ENCODE assay signal across 22 mouse cellular contexts in the genomic region with DNA sequence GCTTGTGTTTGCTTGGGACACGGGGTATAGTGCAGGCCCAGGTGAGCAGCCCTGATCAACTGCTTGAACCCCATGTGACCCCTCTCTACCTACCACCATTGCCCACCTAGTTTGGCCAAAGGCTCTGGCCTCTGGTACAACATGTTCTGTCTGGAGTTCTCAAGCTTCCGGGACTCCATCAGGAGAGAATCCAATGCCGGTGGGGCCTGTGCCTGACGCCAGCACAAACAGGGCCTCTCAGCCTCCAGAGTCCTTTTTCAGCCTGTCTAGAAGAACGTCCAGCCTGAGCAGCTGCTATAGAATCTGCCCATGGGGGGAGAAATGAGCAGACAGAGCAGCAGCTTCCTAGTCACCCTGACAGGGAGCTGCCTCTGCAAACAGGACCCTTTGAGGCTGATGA. TPM values are rescaled to one million over a fixed set of nuclear protein-coding genes. Genes with fewer than 3 reads are reported as not detected.
DNase-seq lines count a peak whose midpoint lies in the region; ATAC-seq lines count a peak whose summit lies in the region.
"Had no signal": no experiment of that assay in that cellular context is flagged by ENCODE, and none has a peak within 500 bp of the region (broad histone marks: within the 10 kb centered on the region; RNA-seq: fewer than 3 reads in every experiment).

No protein-coding gene starts in this region.

- H3K9ac ChIP-seq in heart, embryonic 13.5 days = 0 out of 2 replicates have a peak overlapping the region, but pooled peaks have one; percentile 24
- no peak overlapping the region for H3K9ac ChIP-seq in intestine, embryonic 14.5 days (ENCODE audit: low read length)
- no peak overlapping the region for H3K9ac ChIP-seq in stomach, embryonic 14.5 days (replicated peaks; ENCODE audit: low read depth, low read length)
- H3K9ac ChIP-seq: embryonic facial prominence, embryonic 12.5 days; forebrain, postnatal 0 days; hindbrain, embryonic 15.5 days; liver, embryonic 13.5 days had no signal

- H3K36me3 ChIP-seq in heart, embryonic 13.5 days = no peaks in the 10 kb centered on the region
- no peaks in the 10 kb centered on the region for H3K36me3 ChIP-seq in embryonic facial prominence, embryonic 10.5 days (replicated peaks)
- H3K36me3 ChIP-seq in intestine, embryonic 14.5 days (ENCODE audit: control insufficient read depth, insufficient read depth, low read length) = no peaks in the 10 kb centered on the region
- no peaks in the 10 kb centered on the region for H3K36me3 ChIP-seq in stomach, embryonic 14.5 days (ENCODE audit: control insufficient read depth, insufficient read depth, low read length)
- H3K36me3 ChIP-seq: embryonic facial prominence, embryonic 12.5 days; hindbrain, embryonic 15.5 days; liver, embryonic 13.5 days had no signal

- no peak overlapping the region for H3K4me2 ChIP-seq in heart, embryonic 13.5 days
- H3K4me2 ChIP-seq in intestine, embryonic 14.5 days (ENCODE audit: low read length) = no peak overlapping the region
- H3K4me2 ChIP-seq in stomach, embryonic 14.5 days (replicated peaks; ENCODE audit: low read depth, low read length) = no peak overlapping the region
- H3K4me2 ChIP-seq: embryonic facial prominence, embryonic 12.5 days; heart, embryonic 11.5 days; hindbrain, embryonic 15.5 days; liver, embryonic 13.5 days had no signal

- ATAC-seq in heart, embryonic 13.5 days (ENCODE audit: extremely low read depth, insufficient number of reproducible peaks, low FRiP score, low TSS enrichment) = no peak
- no peak; the same call in 1 of the 2 replicates for ATAC-seq in intestine, embryonic 14.5 days (replicated peaks; ENCODE audit: low FRiP score, low TSS enrichment, low read depth)
- no peak for ATAC-seq in stomach, embryonic 14.5 days (ENCODE audit: insufficient number of reproducible peaks, insufficient read depth, low FRiP score, low read depth)
- ATAC-seq: forebrain, postnatal 0 days had no signal

- H3K27ac ChIP-seq in heart, embryonic 13.5 days (replicated peaks) = no peak overlapping the region
- 0 out of 2 replicates have a peak overlapping the region, but pooled peaks have one; percentile 20 for H3K27ac ChIP-seq in embryonic facial prominence, embryonic 10.5 days (replicated peaks)
- H3K27ac ChIP-seq in intestine, embryonic 14.5 days (ENCODE audit: low read depth) = peak overlapping the region; percentile 41; the same call in 1 of the 2 replicates
- peak overlapping the region; percentile 48 for H3K27ac ChIP-seq in stomach, embryonic 14.5 days (ENCODE audit: low read length)
- H3K27ac ChIP-seq: embryonic facial prominence, embryonic 12.5 days; hindbrain, embryonic 15.5 days; layer of hippocampus, adult 2 months; liver, embryonic 13.5 days had no signal

- peaks cover 11% of the 10 kb centered on the region for H3K4me1 ChIP-seq in heart, embryonic 13.5 days
- H3K4me1 ChIP-seq in embryonic facial prominence, embryonic 10.5 days = peaks cover 39% of the 10 kb centered on the region
- H3K4me1 ChIP-seq in intestine, embryonic 14.5 days (replicated peaks; ENCODE audit: control insufficient read depth, insufficient read depth, low read length) = peaks cover 10% of the 10 kb centered on the region
- peaks cover 13% of the 10 kb centered on the region; the same call in 1 of the 2 replicates for H3K4me1 ChIP-seq in stomach, embryonic 14.5 days (ENCODE audit: control insufficient read depth, insufficient read depth, low read length)
- H3K4me1 ChIP-seq: hindbrain, embryonic 15.5 days had no signal

- H3K9me3 ChIP-seq in heart, embryonic 13.5 days = no peaks in the 10 kb centered on the region
- H3K9me3 ChIP-seq in embryonic facial prominence, embryonic 10.5 days = no peaks in the 10 kb centered on the region
- no peaks in the 10 kb centered on the region for H3K9me3 ChIP-seq in intestine, embryonic 14.5 days (ENCODE audit: control insufficient read depth, low read length)
- no peaks in the 10 kb centered on the region for H3K9me3 ChIP-seq in stomach, embryonic 14.5 days (ENCODE audit: control insufficient read depth, low read depth, low read length)
- H3K9me3 ChIP-seq: embryonic facial prominence, embryonic 12.5 days; hindbrain, embryonic 15.5 days; liver, embryonic 13.5 days had no signal

- WGBS in heart, embryonic 13.5 days = 72% methylated on average over 5 of the region's 5 CpGs
- 74% methylated on average over 5 of the region's 5 CpGs for WGBS in embryonic facial prominence, embryonic 10.5 days
- WGBS in intestine, embryonic 14.5 days = 47% methylated on average over 5 of the region's 5 CpGs
- 52% methylated on average over 5 of the region's 5 CpGs for WGBS in stomach, embryonic 14.5 days

- H3K27me3 ChIP-seq in heart, embryonic 13.5 days (replicated peaks) = 0 out of 2 replicates have a peak, but pooled peaks cover 2% of the 10 kb centered on the region
- H3K27me3 ChIP-seq in embryonic facial prominence, embryonic 10.5 days (replicated peaks; ENCODE audit: low read depth, poor library complexity, severe bottlenecking) = peaks cover 5% of the 10 kb centered on the region; the same call in 1 of the 2 replicates
- H3K27me3 ChIP-seq in intestine, embryonic 14.5 days (replicated peaks; ENCODE audit: control insufficient read depth, insufficient read depth, low read length) = no peaks in the 10 kb centered on the region
- H3K27me3 ChIP-seq in stomach, embryonic 14.5 days (ENCODE audit: control insufficient read depth, insufficient read depth, low read length) = no peaks in the 10 kb centered on the region
- H3K27me3 ChIP-seq: embryonic facial prominence, embryonic 12.5 days; hindbrain, embryonic 15.5 days had no signal

- H3K4me3 ChIP-seq in heart, embryonic 13.5 days = no peak overlapping the region
- H3K4me3 ChIP-seq in embryonic facial prominence, embryonic 10.5 days = no peak overlapping the region
- no peak overlapping the region for H3K4me3 ChIP-seq in intestine, embryonic 14.5 days (ENCODE audit: low read depth, low read length)
- H3K4me3 ChIP-seq in stomach, embryonic 14.5 days (ENCODE audit: low read depth, low read length) = no peak overlapping the region
- H3K4me3 ChIP-seq: embryonic facial prominence, embryonic 12.5 days; hindbrain, embryonic 15.5 days; layer of hippocampus, adult 2 months; liver, embryonic 13.5 days; myocyte had no signal

- no peak for DNase-seq in heart, adult 18-20 months
- DNase-seq in embryonic facial prominence, embryonic 10.5 days (ENCODE audit: low spot score) = no peak
- DNase-seq in intestine, embryonic 14.5 days (ENCODE audit: low spot score) = no peak
- no peak for DNase-seq in right cerebral cortex, adult 18-20 months
- no peak for DNase-seq in adrenal gland, adult 18-20 months (ENCODE audit: low spot score in 2 of 2)
- DNase-seq: adrenal gland, adult 2 months; cerebellum, adult 9-10 months; forebrain, postnatal 0 days; heart, postnatal 14 days; kidney, adult 18-20 months; kidney, postnatal 14 days; liver, embryonic 13.5 days; midbrain, embryonic 14.5 days; right cerebral cortex, postnatal 14 days; thymus, postnatal 14 days had no signal

RNA-seq across cellular contexts. Expression of a gene that starts 43.0 kb away (rescaled TPM):
- polyA plus RNA-seq in heart, embryonic 13.5 days (2015; fragmentation: Nextera tagmentation; extraction: Ambion mirVana) = 621 and 622 TPM in 2 replicates
- total RNA-seq in heart, adult 18-20 months (2021) = 10 to 100 TPM; 22.9 to 30.2 TPM
- 355 and 407 TPM in 2 replicates for polyA plus RNA-seq in embryonic facial prominence, embryonic 10.5 days (2016; fragmentation: Nextera tagmentation; extraction: Ambion mirVana)
- polyA plus RNA-seq in intestine, embryonic 14.5 days (2014; fragmentation: Nextera tagmentation; extraction: Ambion mirVana) = 639 and 672 TPM in 2 replicates
- 824 and 970 TPM in 2 replicates for polyA plus RNA-seq in stomach, embryonic 14.5 days (2014; fragmentation: Nextera tagmentation; extraction: Ambion mirVana)
- total RNA-seq in adrenal gland, adult 18-20 months (2021) = 100 to 1,000 TPM; 153 to 767 TPM

RNA-seq across cellular contexts. Expression of a gene that starts 55.7 kb away (rescaled TPM):
- 0.90 and 1.3 TPM in 2 replicates for polyA plus RNA-seq in heart, embryonic 13.5 days (2015; fragmentation: Nextera tagmentation; extraction: Ambion mirVana)
- total RNA-seq in heart, adult 18-20 months (2021) = under 1 TPM; 0.50 to 0.87 TPM
- polyA plus RNA-seq in embryonic facial prominence, embryonic 10.5 days (2016; fragmentation: Nextera tagmentation; extraction: Ambion mirVana) = 0.26 and 0.96 TPM in 2 replicates
- 6.8 and 8.7 TPM in 2 replicates for polyA plus RNA-seq in intestine, embryonic 14.5 days (2014; fragmentation: Nextera tagmentation; extraction: Ambion mirVana)
- 9.2 and 9.8 TPM in 2 replicates for polyA plus RNA-seq in stomach, embryonic 14.5 days (2014; fragmentation: Nextera tagmentation; extraction: Ambion mirVana)
- 1 to 10 TPM; 1.9 to 6.7 TPM for total RNA-seq in adrenal gland, adult 18-20 months (2021)
